Mouse (Mus musculus): ENCODE data around the gene Abcd4. TPM values are rescaled to one million over a fixed set of nuclear protein-coding genes. Genes with fewer than 3 reads are reported as not detected.

The Abcd4 gene
- polyA plus RNA-seq (2012; ENCODE audit: insufficient read depth, insufficient read length, missing spikeins): 13.2 and 14.1 TPM in 2 replicates

DNA sequence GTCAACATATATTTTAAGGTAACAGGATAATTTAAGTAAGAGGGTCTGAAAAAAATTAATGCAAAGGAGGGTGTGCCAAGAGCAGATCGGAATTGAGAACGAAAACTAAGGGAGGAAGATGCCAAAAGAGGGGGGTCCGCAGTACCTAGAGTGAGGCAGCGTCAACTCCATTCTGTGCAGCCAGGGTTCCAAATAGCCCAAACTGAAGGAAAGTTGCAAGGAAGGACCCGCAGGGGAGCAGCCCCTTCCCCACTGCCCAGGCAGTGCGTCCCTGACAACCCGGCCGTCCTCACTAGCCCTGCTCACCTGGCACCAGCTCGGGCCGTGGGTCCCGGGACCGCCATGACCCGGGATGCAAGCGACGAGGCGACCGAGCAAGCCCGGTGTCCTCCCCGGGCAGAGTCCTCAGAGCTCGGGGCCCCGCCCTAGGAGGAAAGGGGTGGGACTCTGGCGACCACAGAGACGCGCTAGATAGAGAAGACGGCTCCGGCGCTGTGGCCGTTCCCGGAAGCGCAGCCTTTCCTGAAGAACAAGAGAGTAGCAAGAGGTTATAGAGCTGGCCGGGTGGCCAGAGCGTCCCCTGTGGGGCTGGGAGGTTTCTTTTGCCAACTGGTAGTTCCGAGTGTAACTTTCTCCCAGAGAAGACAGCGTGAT lies at the start of gene Abcd4:
Abcd4 (minus strand) TSS at position 437 of the 654 bp plus-strand sequence.
- Histone ChIP-seq H3K4me3 (ENCODE audit: insufficient read depth, low read depth, low read length) (peak within 1 kb of the TSS; percentile 99), H3K4me1 (ENCODE audit: control insufficient read depth, insufficient read depth, insufficient read length, low read length) (0 out of 2 replicates have a peak, but pooled peaks cover 2% of the 10 kb centered on the region), H3K27ac (replicated peaks; ENCODE audit: low read depth, low read length) (peak within 1 kb of the TSS; percentile 66; the same call in 1 of the 2 replicates)

- Histone ChIP-seq H3K4me1 (ENCODE audit: control insufficient read depth, insufficient read depth, insufficient read length, low read length) (no peaks in the 10 kb centered on the region), H3K4me3 (ENCODE audit: insufficient read depth, low read depth, low read length) (no peak overlapping the region), H3K27ac (replicated peaks; ENCODE audit: low read depth, low read length) (no peak overlapping the region)
These were observed 36.7 kb upstream of the Abcd4 start for GRCm38 (mm10) chr12:84653912-84654311.

- no peaks in the 10 kb centered on the region for H3K4me1 ChIP-seq (ENCODE audit: control insufficient read depth, insufficient read depth, insufficient read length, low read length)
- H3K27ac ChIP-seq (replicated peaks; ENCODE audit: low read depth, low read length): no peak overlapping the region
- H3K4me3 ChIP-seq (ENCODE audit: insufficient read depth, low read depth, low read length): no peak overlapping the region
These were observed 33.0 kb upstream of the Abcd4 start for GRCm38 (mm10) chr12:84650234-84650633.

DNA sequence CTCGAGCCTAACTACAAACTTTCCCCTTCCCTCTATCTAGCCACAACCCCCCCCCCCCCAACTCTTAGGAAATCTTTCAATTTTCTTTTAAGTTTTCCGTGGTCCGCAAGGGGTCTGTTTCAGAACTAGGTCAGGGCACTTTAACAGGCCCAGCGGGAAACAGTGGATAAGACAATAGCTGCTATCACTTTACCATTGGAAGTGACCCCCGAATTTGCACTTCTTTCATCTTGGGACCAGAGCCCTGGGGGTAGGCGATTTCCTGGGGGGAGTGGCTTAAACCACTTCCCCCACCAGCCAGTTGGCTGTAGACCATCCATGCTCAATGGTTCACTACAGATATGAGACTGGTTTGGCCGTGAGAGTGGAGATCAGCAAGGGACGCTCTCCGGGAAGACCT lies 23.4 kb upstream of the Abcd4 start, which contains the start of gene Vrtn:
Vrtn (plus strand) TSS at position 366 of the 400 bp plus-strand sequence.
- Histone ChIP-seq H3K4me3 (ENCODE audit: insufficient read depth, low read depth, low read length) (no peak within 1 kb of the TSS), H3K4me1 (ENCODE audit: control insufficient read depth, insufficient read depth, insufficient read length, low read length) (no peaks in the 10 kb centered on the region), H3K27ac (replicated peaks; ENCODE audit: low read depth, low read length) (no peak within 1 kb of the TSS)

GRCm38 (mm10) chr12:84640253-84640652 lies 23.0 kb upstream of the Abcd4 start:
- Histone ChIP-seq H3K4me3 (ENCODE audit: insufficient read depth, low read depth, low read length) (no peak overlapping the region), H3K4me1 (ENCODE audit: control insufficient read depth, insufficient read depth, insufficient read length, low read length) (no peaks in the 10 kb centered on the region), H3K27ac (replicated peaks; ENCODE audit: low read depth, low read length) (no peak overlapping the region)

DNA sequence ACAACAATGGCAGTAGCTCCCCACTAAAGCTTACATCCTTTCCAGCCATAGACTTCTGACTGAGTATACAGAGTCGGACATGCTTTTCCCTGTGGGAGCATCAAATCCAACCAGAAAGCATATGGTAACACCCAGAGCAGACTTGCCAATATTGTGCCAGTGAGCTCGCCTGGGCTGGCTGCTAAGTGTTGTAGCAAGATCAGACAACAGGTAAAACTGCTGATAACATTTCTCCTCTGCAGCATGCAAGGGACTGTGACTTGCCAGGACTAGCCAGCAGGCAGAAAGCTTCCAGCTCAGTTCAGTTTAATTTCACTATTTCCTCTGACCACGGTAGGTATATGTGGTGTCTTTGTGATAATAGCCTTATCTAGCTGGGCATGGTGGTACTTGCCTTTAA lies 14.7 kb upstream of the Abcd4 start:
- no peaks in the 10 kb centered on the region for H3K4me1 ChIP-seq (ENCODE audit: control insufficient read depth, insufficient read depth, insufficient read length, low read length)
- no peak overlapping the region for H3K4me3 ChIP-seq (ENCODE audit: insufficient read depth, low read depth, low read length)
- H3K27ac ChIP-seq (replicated peaks; ENCODE audit: low read depth, low read length): no peak overlapping the region

DNA sequence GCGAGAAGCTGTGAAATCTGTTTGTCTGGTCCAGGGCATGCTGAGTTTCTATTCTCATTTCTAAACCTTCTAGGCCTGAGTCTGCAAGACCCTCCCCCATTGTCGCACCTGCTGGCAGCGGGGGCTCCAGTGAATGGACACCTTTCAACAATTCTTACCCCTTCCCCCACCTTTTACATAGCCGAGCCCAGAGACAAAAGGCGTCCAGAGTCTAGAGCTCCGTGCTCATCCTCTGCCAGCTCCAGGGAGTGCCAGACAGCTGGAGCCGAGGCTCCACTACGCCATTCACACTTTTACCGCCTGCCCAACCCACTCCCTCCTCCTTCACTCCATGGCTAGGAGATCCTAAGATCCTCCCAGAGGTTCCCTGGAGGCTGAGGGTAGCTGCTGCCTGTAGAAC lies 7.9 kb upstream of the Abcd4 start:
- no peak overlapping the region for H3K4me3 ChIP-seq (ENCODE audit: insufficient read depth, low read depth, low read length)
- H3K27ac ChIP-seq (replicated peaks; ENCODE audit: low read depth, low read length): no peak overlapping the region
- no peaks in the 10 kb centered on the region for H3K4me1 ChIP-seq (ENCODE audit: control insufficient read depth, insufficient read depth, insufficient read length, low read length)

DNA sequence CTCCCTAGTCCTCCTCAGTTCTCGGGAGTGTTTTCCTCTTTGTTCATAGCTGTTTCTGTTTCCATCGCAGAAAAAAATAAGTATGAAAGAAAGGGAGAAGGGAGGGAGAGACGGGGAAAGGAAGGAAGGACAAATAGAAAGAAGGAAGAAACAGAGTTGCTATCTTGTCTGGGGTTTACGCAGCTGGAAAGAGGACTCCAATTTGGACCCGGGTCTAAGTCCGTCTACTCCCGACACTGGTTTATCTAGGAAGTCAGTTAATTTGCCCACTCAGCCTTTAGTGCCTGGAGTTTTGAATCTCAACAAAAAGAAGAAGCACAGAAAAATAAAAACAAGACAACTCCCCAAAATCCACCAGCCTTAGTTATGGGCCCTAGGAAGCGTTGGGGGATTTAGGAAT lies 7.4 kb upstream of the Abcd4 start:
- Histone ChIP-seq H3K4me3 (ENCODE audit: insufficient read depth, low read depth, low read length) (no peak overlapping the region), H3K4me1 (ENCODE audit: control insufficient read depth, insufficient read depth, insufficient read length, low read length) (no peaks in the 10 kb centered on the region), H3K27ac (replicated peaks; ENCODE audit: low read depth, low read length) (no peak overlapping the region)

GRCm38 (mm10) chr12:84620975-84621374 lies 3.8 kb upstream of the Abcd4 start:
- H3K4me1 ChIP-seq (ENCODE audit: control insufficient read depth, insufficient read depth, insufficient read length, low read length): no peaks in the 10 kb centered on the region
- H3K27ac ChIP-seq (replicated peaks; ENCODE audit: low read depth, low read length): no peak overlapping the region
- no peak overlapping the region for H3K4me3 ChIP-seq (ENCODE audit: insufficient read depth, low read depth, low read length)

GRCm38 (mm10) chr12:84617663-84618062 lies 450 bp upstream of the Abcd4 start:
- H3K27ac ChIP-seq (replicated peaks; ENCODE audit: low read depth, low read length): no peak overlapping the region
- H3K4me1 ChIP-seq (ENCODE audit: control insufficient read depth, insufficient read depth, insufficient read length, low read length): 0 out of 2 replicates have a peak, but pooled peaks cover 2% of the 10 kb centered on the region
- H3K4me3 ChIP-seq (ENCODE audit: insufficient read depth, low read depth, low read length): peak overlapping the region; percentile 57

DNA sequence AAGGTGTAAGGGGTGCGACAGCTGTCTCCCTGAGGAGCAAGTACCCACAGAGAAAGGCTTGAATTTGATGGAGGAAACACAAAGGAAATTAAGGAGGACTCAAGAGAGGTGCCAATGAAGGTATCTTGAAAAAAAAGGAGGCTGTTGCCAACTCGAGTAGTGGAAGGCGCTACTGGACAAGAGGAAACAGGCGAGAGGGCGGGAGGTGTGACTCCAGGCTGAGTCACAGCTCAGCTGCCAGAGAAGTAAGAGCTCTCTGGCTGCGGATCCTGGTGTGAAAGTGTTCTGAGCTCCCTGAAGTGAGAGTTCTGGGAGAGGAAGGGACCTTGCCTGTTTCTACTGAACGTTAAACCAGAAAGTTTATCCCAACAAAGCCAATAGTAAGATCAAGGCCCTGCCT lies 2.7 kb downstream of the Abcd4 start:
- Histone ChIP-seq H3K4me1 (ENCODE audit: control insufficient read depth, insufficient read depth, insufficient read length, low read length) (0 out of 2 replicates have a peak, but pooled peaks cover 2% of the 10 kb centered on the region), H3K27ac (replicated peaks; ENCODE audit: low read depth, low read length) (peak overlapping the region; percentile 70), H3K4me3 (ENCODE audit: insufficient read depth, low read depth, low read length) (peak overlapping the region; percentile 11; the same call in 1 of the 2 replicates)

- 0 out of 2 replicates have a peak, but pooled peaks cover 2% of the 10 kb centered on the region for H3K4me1 ChIP-seq (ENCODE audit: control insufficient read depth, insufficient read depth, insufficient read length, low read length)
- H3K4me3 ChIP-seq (ENCODE audit: insufficient read depth, low read depth, low read length): no peak overlapping the region
- H3K27ac ChIP-seq (replicated peaks; ENCODE audit: low read depth, low read length): no peak overlapping the region
These were observed 3.2 kb downstream of the Abcd4 start for GRCm38 (mm10) chr12:84614001-84614400.

GRCm38 (mm10) chr12:84612518-84612917 lies 4.7 kb downstream of the Abcd4 start:
- 0 out of 2 replicates have a peak, but pooled peaks cover 2% of the 10 kb centered on the region for H3K4me1 ChIP-seq (ENCODE audit: control insufficient read depth, insufficient read depth, insufficient read length, low read length)
- H3K4me3 ChIP-seq (ENCODE audit: insufficient read depth, low read depth, low read length): no peak overlapping the region
- no peak overlapping the region for H3K27ac ChIP-seq (replicated peaks; ENCODE audit: low read depth, low read length)

DNA sequence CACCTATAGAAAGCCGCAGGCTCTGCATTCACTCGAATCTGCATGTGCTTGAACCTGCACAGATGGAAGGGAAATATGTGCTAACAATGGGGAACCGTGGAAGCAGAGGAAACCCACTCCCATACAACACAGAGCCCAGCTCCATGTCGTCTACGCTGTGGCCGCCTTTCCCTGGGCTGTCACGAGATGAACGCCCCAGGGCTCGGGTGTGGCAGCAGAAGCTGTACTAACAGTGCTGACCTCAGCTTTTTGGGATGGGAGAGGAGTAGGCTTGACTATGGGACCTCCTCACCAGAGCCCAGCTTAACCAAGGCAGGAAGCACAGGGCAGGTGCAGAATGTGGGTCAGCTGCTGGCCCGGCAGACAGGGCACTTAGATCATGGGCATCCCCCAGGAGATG lies 5.5 kb downstream of the Abcd4 start:
- Histone ChIP-seq H3K27ac (replicated peaks; ENCODE audit: low read depth, low read length) (no peak overlapping the region), H3K4me3 (ENCODE audit: insufficient read depth, low read depth, low read length) (no peak overlapping the region), H3K4me1 (ENCODE audit: control insufficient read depth, insufficient read depth, insufficient read length, low read length) (0 out of 2 replicates have a peak, but pooled peaks cover 2% of the 10 kb centered on the region)

- no peak overlapping the region for H3K27ac ChIP-seq (replicated peaks; ENCODE audit: low read depth, low read length)
- no peaks in the 10 kb centered on the region for H3K4me1 ChIP-seq (ENCODE audit: control insufficient read depth, insufficient read depth, insufficient read length, low read length)
- H3K4me3 ChIP-seq (ENCODE audit: insufficient read depth, low read depth, low read length): no peak overlapping the region
These were observed 11.4 kb downstream of the Abcd4 start for GRCm38 (mm10) chr12:84605860-84606259.

- H3K27ac ChIP-seq (replicated peaks; ENCODE audit: low read depth, low read length): no peak overlapping the region
- H3K4me3 ChIP-seq (ENCODE audit: insufficient read depth, low read depth, low read length): no peak overlapping the region
- no peaks in the 10 kb centered on the region for H3K4me1 ChIP-seq (ENCODE audit: control insufficient read depth, insufficient read depth, insufficient read length, low read length)
These were observed 13.2 kb downstream of the Abcd4 start for GRCm38 (mm10) chr12:84604001-84604400.
